Mouse (Mus musculus) heart, embryonic 10.5 days (tissue): ENCODE measurements at regions not wholly inside any gene's neighbourhood (a gene's known extent, or its start where the extent isn't known, plus 50 kb on each side); places are given as distances from the start of the nearest gene placed in this dataset.
A peak's percentile ranks its signal among the peaks of the same experiment; 100 is the strongest.
"Not testable (repeated sequence)": the region's sequence is repeated elsewhere in the genome, so short reads cannot be mapped to it uniquely, and the experiment has no call there.

Experiments
- DNase-seq: peaks from one replicate; pipeline ENCODE4 v3.0.0-alpha.2; 2017; ENCODE audit warnings: low spot score
- H3K27ac ChIP-seq: fragments of 300-500 bp; sonication (generic); 2 replicates; pipeline ENCODE4 v1.5.1; 2016; ENCODE audit warnings: mild to moderate bottlenecking
- H3K27me3 ChIP-seq: fragments of 300-500 bp; sonication (generic); 2 replicates; pipeline ENCODE4 v1.6.1; 2016; ENCODE audit warnings: mild to moderate bottlenecking; ENCODE audit not compliant: poor library complexity, insufficient read depth, severe bottlenecking
- H3K36me3 ChIP-seq: fragments of 300-500 bp; sonication (generic); 2 replicates; pipeline ENCODE4 v1.6.1; 2016; ENCODE audit warnings: mild to moderate bottlenecking, moderate library complexity
- H3K4me1 ChIP-seq: fragments of 300-500 bp; sonication (generic); 2 replicates; pipeline ENCODE4 v1.6.1; 2016; ENCODE audit warnings: mild to moderate bottlenecking
- H3K4me3 ChIP-seq: fragments of 300-500 bp; sonication (generic); 2 replicates; pipeline ENCODE4 v1.5.1; 2016; ENCODE audit warnings: mild to moderate bottlenecking, moderate library complexity
- H3K9me3 ChIP-seq: fragments of 300-500 bp; sonication (generic); 2 replicates; pipeline ENCODE4 v1.6.1; 2016; ENCODE audit warnings: mild to moderate bottlenecking, moderate library complexity
- WGBS: fragments of 180-500 bp; shearing (Covaris S2); methylation state at CpG from one replicate; pipeline ENCODE4 v1.1.7; 2016; 5-methylcytosine and 5-hydroxymethylcytosine counted together

DNA sequence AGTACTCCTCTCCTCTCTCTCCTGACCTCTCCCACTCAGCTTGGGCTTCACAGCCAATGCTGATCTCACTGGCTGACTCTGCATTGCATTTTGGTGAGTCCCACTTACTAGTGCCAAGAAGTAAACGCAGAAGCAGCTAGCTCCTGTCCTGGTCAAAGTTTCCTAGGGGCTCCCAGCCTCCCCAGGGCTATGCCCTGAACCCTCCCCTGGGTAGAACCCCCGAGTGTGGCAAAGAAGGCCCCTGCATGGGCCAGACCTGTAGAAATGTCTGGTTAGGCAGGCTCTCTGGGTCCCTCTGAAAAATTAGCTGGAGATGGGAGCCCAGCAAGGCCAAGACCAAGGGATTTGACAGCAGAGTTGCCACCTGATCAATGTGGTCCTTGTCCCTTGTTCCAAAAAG, 454.3 kb downstream of the Gm10330 start:
- not testable (repeated sequence) for H3K9me3 ChIP-seq, DNase-seq, H3K4me3 ChIP-seq, H3K27ac ChIP-seq, H3K27me3 ChIP-seq, H3K36me3 ChIP-seq, H3K4me1 ChIP-seq
- WGBS, result 41% methylated on average over 2 of the region's 2 CpGs

DNA sequence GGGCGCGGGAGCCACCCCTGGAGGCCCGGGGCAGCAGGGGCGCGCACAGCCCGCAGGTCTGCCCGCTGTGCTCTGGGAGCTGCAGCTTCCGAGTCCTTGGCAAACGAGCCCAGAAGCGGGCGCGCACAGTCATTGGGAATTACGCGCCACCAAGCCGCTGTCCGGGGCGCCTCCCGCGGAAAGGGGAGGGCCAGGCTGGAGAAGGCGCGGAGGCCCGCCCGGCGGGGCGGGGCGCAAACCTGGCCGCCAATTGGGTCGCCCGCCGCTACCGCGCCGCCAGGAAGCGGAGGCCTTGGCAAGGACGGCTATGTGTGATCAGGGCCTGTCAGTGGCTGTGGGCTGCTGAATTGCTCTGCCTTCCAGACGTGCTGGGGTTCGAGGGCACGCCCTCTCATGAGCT, 464.9 kb downstream of the Gm10330 start:
- not testable (repeated sequence) for H3K36me3 ChIP-seq, H3K27me3 ChIP-seq, H3K4me1 ChIP-seq, H3K9me3 ChIP-seq, H3K27ac ChIP-seq
- peak overlapping the region; percentile 49 for H3K4me3 ChIP-seq
- under 1% methylated on average over 26 of the region's 38 CpGs for WGBS
- DNase-seq, result peak; percentile 71
